Mouse (Mus musculus): ENCODE measurements around the gene Tstd2. TPM values are rescaled to one million over a fixed set of nuclear protein-coding genes. Genes with fewer than 3 reads are reported as not detected.

Tstd2 gene
- polyA plus RNA-seq, 1 experiment from 2014 or later = 26.8 TPM

Other genes starting within 250 kb of the Tstd2 start
- 0.08 and 0.10 TPM in 2 replicates for gene Ccdc180, start 248.4 kb downstream of the Tstd2 start, polyA plus RNA-seq (2015; fragmentation: Nextera tagmentation; extraction: Ambion mirVana)
- 13.0 and 14.3 TPM in 2 replicates for gene Tdrd7, start 173.4 kb downstream of the Tstd2 start, polyA plus RNA-seq (2015; fragmentation: Nextera tagmentation; extraction: Ambion mirVana)
- 171 and 182 TPM in 2 replicates for gene Tmod1, start 99.8 kb downstream of the Tstd2 start, polyA plus RNA-seq (2015; fragmentation: Nextera tagmentation; extraction: Ambion mirVana)
- gene Ncbp1, start 81 bp downstream of the Tstd2 start, polyA plus RNA-seq (2015; fragmentation: Nextera tagmentation; extraction: Ambion mirVana) = 43.8 and 45.3 TPM in 2 replicates
- gene Xpa, start 57.6 kb upstream of the Tstd2 start, polyA plus RNA-seq (2015; fragmentation: Nextera tagmentation; extraction: Ambion mirVana) = 13.8 and 15.6 TPM in 2 replicates
- gene Foxe1, start 204.9 kb upstream of the Tstd2 start, polyA plus RNA-seq (2015; fragmentation: Nextera tagmentation; extraction: Ambion mirVana) = not detected in 2 replicates